Mouse (Mus musculus) small intestine, adult 2 months (tissue): Measurements from ENCODE around the gene Reln.

Experiments used
- CTCF ChIP-seq: fragments of 200-500 bp; IDR thresholded peaks from 2 replicates; pipeline ENCODE4 v1.5.1; 2012; ENCODE audit warnings: low read depth, mild to moderate bottlenecking, control low read depth, inconsistent platforms, low read length, moderate library complexity, mixed read lengths; ENCODE audit not compliant: insufficient replicate concordance, insufficient read length; ENCODE audit errors: extremely low read depth
- POLR2A ChIP-seq: fragments of 200-500 bp; IDR thresholded peaks from 2 replicates; pipeline ENCODE4 v1.6.1; 2012; ENCODE audit warnings: low read depth, mild to moderate bottlenecking, control low read depth, inconsistent platforms, low read length, moderate library complexity

- no peak for TF ChIP-seq POLR2A
- TF ChIP-seq CTCF, result no peak
These were observed 411.0 kb downstream of the Reln start for GRCm38 (mm10) chr5:21933340-21934075.
